Mouse (Mus musculus) left cerebral cortex, adult 8-10 months (tissue): ENCODE measurements around the gene Npas2. TPM values are rescaled to one million over a fixed set of nuclear protein-coding genes. Genes with fewer than 3 reads are reported as not detected.
A peak's percentile ranks its signal among the peaks of the same experiment; 100 is the strongest.

Experiments used
- DNase-seq, 2 experiments: peaks; one replicate each; pipeline ENCODE4 v3.0.0; 2022; ENCODE audit warnings: low spot score in 2 of 2
- total RNA-seq, 4 experiments: library from RNA; stranded (reverse); gene quantifications; 2 replicates each; pipeline ENCODE4 v1.2.4; 2022

Gene Npas2
- total RNA-seq, 4 experiments from 2014 or later, result 53.6 to 61.4 (median 58.7) TPM

- DNase-seq, result no peak
These were observed 88.4 kb downstream of the Npas2 start for GRCm38 (mm10) chr1:39281888-39282287.

- no peak for DNase-seq
These were observed 89.8 kb downstream of the Npas2 start for GRCm38 (mm10) chr1:39283323-39283722.

- DNase-seq, result no peak
These were observed 91.3 kb downstream of the Npas2 start for GRCm38 (mm10) chr1:39284786-39285185.

- no peak for DNase-seq
These were observed 93.5 kb downstream of the Npas2 start for GRCm38 (mm10) chr1:39287076-39287475.

GRCm38 (mm10) chr1:39287831-39288230, 94.3 kb downstream of the Npas2 start:
- DNase-seq, result no peak

- DNase-seq, result no peak
These were observed 94.9 kb downstream of the Npas2 start for GRCm38 (mm10) chr1:39288425-39288824.

- DNase-seq, result no peak
These were observed 98.5 kb downstream of the Npas2 start for GRCm38 (mm10) chr1:39292001-39292400.

GRCm38 (mm10) chr1:39298294-39298693, 104.8 kb downstream of the Npas2 start:
- no peak for DNase-seq

- DNase-seq, result no peak
These were observed 106.7 kb downstream of the Npas2 start for GRCm38 (mm10) chr1:39300243-39300642.

GRCm38 (mm10) chr1:39300676-39301075, 107.1 kb downstream of the Npas2 start:
- DNase-seq, result no peak

- no peak for DNase-seq
These were observed 108.7 kb downstream of the Npas2 start for GRCm38 (mm10) chr1:39302246-39302645.

- DNase-seq, result no peak
These were observed 109.6 kb downstream of the Npas2 start for GRCm38 (mm10) chr1:39303054-39303649.

GRCm38 (mm10) chr1:39307291-39307690, 113.8 kb downstream of the Npas2 start:
- DNase-seq, result no peak

GRCm38 (mm10) chr1:39307971-39308370, 114.4 kb downstream of the Npas2 start:
- DNase-seq, result no peak

- DNase-seq, result no peak
These were observed 116.0 kb downstream of the Npas2 start for GRCm38 (mm10) chr1:39309548-39309947.

- no peak for DNase-seq
These were observed 118.9 kb downstream of the Npas2 start for GRCm38 (mm10) chr1:39312345-39312967.

- DNase-seq, result no peak
These were observed 120.1 kb downstream of the Npas2 start for GRCm38 (mm10) chr1:39313352-39314245.

GRCm38 (mm10) chr1:39317935-39318334, 124.4 kb downstream of the Npas2 start:
- no peak for DNase-seq

GRCm38 (mm10) chr1:39318870-39319269, 125.3 kb downstream of the Npas2 start:
- peak in 1 of 2 experiments; percentile 76 for DNase-seq

- DNase-seq, result no peak
These were observed 128.4 kb downstream of the Npas2 start for GRCm38 (mm10) chr1:39321954-39322353.

- no peak for DNase-seq
These were observed 131.7 kb downstream of the Npas2 start for GRCm38 (mm10) chr1:39325228-39325627.

GRCm38 (mm10) chr1:39327546-39327945, 134.0 kb downstream of the Npas2 start:
- DNase-seq, result peak in 1 of 2 experiments; percentile 72
